Mouse (Mus musculus): ENCODE measurements around the gene Serp2. TPM values are rescaled to one million over a fixed set of nuclear protein-coding genes. Genes with fewer than 3 reads are reported as not detected.

The Serp2 gene
- polyA plus RNA-seq, 2 experiments, result 0.63 to 1.3 TPM

- H3K27ac ChIP-seq, result peak overlapping the region; percentile 99
- WGBS (ENCODE audit: insufficient replicate concordance), result 6% methylated on average over 10 of the region's 10 CpGs
- no peak for TF ChIP-seq CTCF (IDR thresholded peaks at IDR 0.05; ENCODE audit: low read depth)
- peak; percentile 71; the same call in 1 of the 2 replicates for TF ChIP-seq EP300 (IDR thresholded peaks at IDR 0.05; ENCODE audit: low read depth)
- peak overlapping the region; percentile 99 for H3K4me2 ChIP-seq (ENCODE audit: low read depth)
- peaks cover 47 to 55% of the 10 kb centered on the region in 2 experiments for H3K4me1 ChIP-seq (replicated peaks; ENCODE audit: control insufficient read depth in 2 of 2, insufficient read depth in 2 of 2, low read length in 1 of 2)
- no peaks in the 10 kb centered on the region for H3K9me3 ChIP-seq (ENCODE audit: control insufficient read depth, low read length)
- H3K36me3 ChIP-seq (replicated peaks; ENCODE audit: control insufficient read depth, insufficient read depth, low read depth), result no peaks in the 10 kb centered on the region
- no peaks in the 10 kb centered on the region for H3K27me3 ChIP-seq (ENCODE audit: control insufficient read depth, insufficient read depth, low read length)
- ATAC-seq (ENCODE audit: insufficient read depth) (peak; percentile 64), DNase-seq (ENCODE audit: low read depth in 3 of 3, low spot score in 3 of 3) (peak in 2 of 3 experiments; percentile 42 to 48)
- peak overlapping the region; percentile 92 for H3K9ac ChIP-seq (replicated peaks)
- peak overlapping the region; percentile 66 to 84 for H3K4me3 ChIP-seq (ENCODE audit: insufficient read depth in 1 of 2, low read depth in 2 of 2, low read length in 2 of 2)
These were observed 23.4 kb downstream of the Serp2 start for GRCm38 (mm10) chr14:76533170-76533815.

GRCm38 (mm10) chr14:76532257-76533169 is 24.2 kb downstream of the Serp2 start:
- TF ChIP-seq EP300 (IDR thresholded peaks at IDR 0.05; ENCODE audit: low read depth) (peak; percentile 96), CTCF (IDR thresholded peaks at IDR 0.05; ENCODE audit: low read depth) (no peak)
- DNase-seq (ENCODE audit: low read depth in 3 of 3, low spot score in 3 of 3) (peak; percentile 89 to 91 (median 90)), ATAC-seq (ENCODE audit: insufficient read depth) (peak; percentile 90)
- Histone ChIP-seq H3K4me2 (ENCODE audit: low read depth) (peak overlapping the region; percentile 99), H3K9ac (replicated peaks) (peak overlapping the region; percentile 92), H3K27me3 (ENCODE audit: control insufficient read depth, insufficient read depth, low read length) (no peaks in the 10 kb centered on the region), H3K9me3 (ENCODE audit: control insufficient read depth, low read length) (no peaks in the 10 kb centered on the region), H3K36me3 (replicated peaks; ENCODE audit: control insufficient read depth, insufficient read depth, low read depth) (no peaks in the 10 kb centered on the region), H3K27ac (peak overlapping the region; percentile 99), H3K4me3 (ENCODE audit: insufficient read depth in 1 of 2, low read depth in 2 of 2, low read length in 2 of 2) (peak overlapping the region; percentile 66 to 84), H3K4me1 (replicated peaks; ENCODE audit: control insufficient read depth in 2 of 2, insufficient read depth in 2 of 2, low read length in 1 of 2) (peaks cover 48 to 59% of the 10 kb centered on the region in 2 experiments)
- WGBS (ENCODE audit: insufficient replicate concordance), result 7% methylated on average over 20 of the region's 20 CpGs

GRCm38 (mm10) chr14:76531027-76531660 is 25.5 kb downstream of the Serp2 start:
- Histone ChIP-seq H3K9me3 (ENCODE audit: control insufficient read depth, low read length) (no peaks in the 10 kb centered on the region), H3K4me1 (replicated peaks; ENCODE audit: control insufficient read depth in 2 of 2, insufficient read depth in 2 of 2, low read length in 1 of 2) (peaks cover 48 to 59% of the 10 kb centered on the region in 2 experiments), H3K4me2 (ENCODE audit: low read depth) (peak overlapping the region; percentile 99), H3K27ac (peak overlapping the region; percentile 99), H3K27me3 (ENCODE audit: control insufficient read depth, insufficient read depth, low read length) (no peaks in the 10 kb centered on the region), H3K36me3 (replicated peaks; ENCODE audit: control insufficient read depth, insufficient read depth, low read depth) (no peaks in the 10 kb centered on the region), H3K9ac (replicated peaks) (peak overlapping the region; percentile 92), H3K4me3 (ENCODE audit: insufficient read depth in 1 of 2, low read depth in 2 of 2, low read length in 2 of 2) (peak overlapping the region in 1 of 2 experiments; percentile 10; a peak in 1 of 4 replicates)
- DNase-seq (ENCODE audit: low read depth in 3 of 3, low spot score in 3 of 3) (peak in 1 of 3 experiments; percentile 43), ATAC-seq (ENCODE audit: insufficient read depth) (0 out of 2 replicates have a peak, but pooled peaks have one; percentile 10)
- WGBS (ENCODE audit: insufficient replicate concordance), result 50% methylated on average over 7 of the region's 7 CpGs
- no peak for TF ChIP-seq CTCF (IDR thresholded peaks at IDR 0.05; ENCODE audit: low read depth)
- peak; percentile 44; the same call in 1 of the 2 replicates for TF ChIP-seq EP300 (IDR thresholded peaks at IDR 0.05; ENCODE audit: low read depth)

GRCm38 (mm10) chr14:76528641-76529040 is 28.0 kb downstream of the Serp2 start:
- 66% methylated on average over 5 of the region's 5 CpGs for WGBS (ENCODE audit: insufficient replicate concordance)
- Histone ChIP-seq H3K4me2 (ENCODE audit: low read depth) (no peak overlapping the region), H3K4me1 (replicated peaks; ENCODE audit: control insufficient read depth in 2 of 2, insufficient read depth in 2 of 2, low read length in 1 of 2) (peaks cover 34 to 50% of the 10 kb centered on the region in 2 experiments), H3K9me3 (ENCODE audit: control insufficient read depth, low read length) (no peaks in the 10 kb centered on the region), H3K36me3 (replicated peaks; ENCODE audit: control insufficient read depth, insufficient read depth, low read depth) (no peaks in the 10 kb centered on the region), H3K9ac (replicated peaks) (no peak overlapping the region), H3K27ac (peak overlapping the region; percentile 27), H3K27me3 (ENCODE audit: control insufficient read depth, insufficient read depth, low read length) (no peaks in the 10 kb centered on the region), H3K4me3 (ENCODE audit: insufficient read depth in 1 of 2, low read depth in 2 of 2, low read length in 2 of 2) (no peak overlapping the region)
- no peak for DNase-seq (ENCODE audit: low read depth in 3 of 3, low spot score in 3 of 3)
- no peak for ATAC-seq (ENCODE audit: insufficient read depth)
- TF ChIP-seq EP300 (IDR thresholded peaks at IDR 0.05; ENCODE audit: low read depth) (no peak), CTCF (IDR thresholded peaks at IDR 0.05; ENCODE audit: low read depth) (no peak)

Measured in liver, embryonic 14.5 days (tissue).